In the genomic region with DNA sequence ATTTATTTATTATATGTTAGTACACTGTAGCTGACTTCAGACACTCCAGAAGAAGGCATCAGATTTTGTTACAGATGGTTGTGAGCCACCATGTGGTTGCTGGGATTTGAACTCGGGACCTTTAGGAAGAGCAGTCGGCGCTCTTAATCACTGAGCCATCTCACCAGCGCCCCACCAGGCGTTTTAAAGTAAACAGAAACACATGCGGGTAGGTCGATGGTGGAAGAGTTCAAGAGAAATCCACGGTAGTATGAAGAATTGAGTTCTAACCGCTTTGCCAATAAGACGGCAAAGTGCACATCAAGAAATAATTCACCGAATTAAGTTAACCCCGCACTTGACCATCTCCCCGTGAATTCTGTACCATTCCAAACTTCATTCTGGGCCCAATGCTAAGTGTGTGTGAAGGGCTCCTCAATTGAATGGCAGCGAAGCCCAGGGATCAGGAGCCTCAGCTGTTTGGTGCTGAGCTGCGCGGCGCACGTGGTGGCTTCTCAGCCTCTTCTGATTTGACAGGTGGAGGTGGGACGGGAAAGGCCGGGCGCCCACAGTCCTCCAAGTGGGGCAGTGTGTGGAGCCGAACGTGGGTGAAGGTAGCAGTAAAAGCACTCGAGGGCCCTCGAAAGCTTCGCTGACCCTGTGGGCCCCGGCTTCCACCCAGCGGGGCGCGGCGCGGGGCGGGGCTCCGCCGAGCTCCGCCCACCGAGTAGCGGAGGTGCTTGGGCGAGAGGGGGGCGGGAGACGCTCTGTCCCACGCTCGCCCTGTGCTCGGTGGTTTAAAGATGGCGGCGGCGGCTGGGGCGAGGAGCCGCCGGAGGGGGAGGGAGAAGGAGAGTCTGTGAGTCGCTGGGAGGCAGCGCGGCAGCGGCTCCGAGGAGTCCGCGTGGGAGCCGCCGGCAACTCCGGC, we compare ENCODE assay signal across 8 mouse cellular contexts. TPM values are rescaled to one million over a fixed set of nuclear protein-coding genes. Genes with fewer than 3 reads are reported as not detected.
DNase-seq lines count a peak whose midpoint lies in the region; ATAC-seq lines count a peak whose summit lies in the region.

A gene (plus strand): TSS at position 763 of the 907 bp plus-strand sequence.

- DNase-seq in c-Kit-negative CD71-positive TER-119-positive erythroid progenitor cells, embryonic 14.5 days (ENCODE audit: low read depth, low spot score), result peak; percentile 72
- peak; percentile 84 for DNase-seq in forebrain, embryonic 10.5 days (ENCODE audit: extremely low spot score, low spot score)
- DNase-seq in kidney, postnatal 36 days, result peak; percentile 89 to 95
- peak; percentile 74 for DNase-seq in telencephalon, adult 2 months (ENCODE audit: low read depth, low spot score)

- H3K9me3 ChIP-seq in forebrain, embryonic 10.5 days, result no peaks in the 10 kb centered on the region
- H3K9me3 ChIP-seq in heart, embryonic 15.5 days (replicated peaks), result no peaks in the 10 kb centered on the region
- H3K9me3 ChIP-seq in liver, embryonic 15.5 days (replicated peaks), result no peaks in the 10 kb centered on the region
- no peaks in the 10 kb centered on the region for H3K9me3 ChIP-seq in neural tube, embryonic 12.5 days

- H3K4me1 ChIP-seq in forebrain, embryonic 10.5 days, result peaks cover 20% of the 10 kb centered on the region
- peaks cover 14% of the 10 kb centered on the region for H3K4me1 ChIP-seq in heart, embryonic 15.5 days (replicated peaks)
- peaks cover 23% of the 10 kb centered on the region for H3K4me1 ChIP-seq in liver, embryonic 15.5 days (replicated peaks)
- H3K4me1 ChIP-seq in neural tube, embryonic 12.5 days, result 0 out of 2 replicates have a peak, but pooled peaks cover 11% of the 10 kb centered on the region

- H3K4me2 ChIP-seq in heart, embryonic 15.5 days, result peak within 1 kb of the TSS; percentile 87
- peak within 1 kb of the TSS; percentile 90 for H3K4me2 ChIP-seq in liver, embryonic 15.5 days
- H3K4me2 ChIP-seq in neural tube, embryonic 12.5 days (replicated peaks), result peak within 1 kb of the TSS; percentile 64

- WGBS in forebrain, embryonic 10.5 days, result 10% methylated on average over 60 of the region's 60 CpGs
- 10% methylated on average over 59 of the region's 60 CpGs for WGBS in heart, embryonic 15.5 days
- WGBS in liver, embryonic 15.5 days (ENCODE audit: insufficient replicate concordance), result 8% methylated on average over 60 of the region's 60 CpGs
- 11% methylated on average over 60 of the region's 60 CpGs for WGBS in neural tube, embryonic 12.5 days

- H3K27ac ChIP-seq in forebrain, embryonic 10.5 days, result peak within 1 kb of the TSS; percentile 100
- H3K27ac ChIP-seq in heart, embryonic 15.5 days, result peak within 1 kb of the TSS; percentile 88
- H3K27ac ChIP-seq in liver, embryonic 15.5 days (replicated peaks), result peak within 1 kb of the TSS; percentile 81
- peak within 1 kb of the TSS; percentile 94 for H3K27ac ChIP-seq in neural tube, embryonic 12.5 days

- ATAC-seq in CD4-positive, CD25-positive, alpha-beta regulatory T cell, adult 4 months, result peak; percentile 95
- peak; percentile 97 for ATAC-seq in heart, embryonic 15.5 days (replicated peaks; ENCODE audit: insufficient number of reproducible peaks, insufficient read depth, low FRiP score, low read depth)
- peak; percentile 94 for ATAC-seq in liver, embryonic 15.5 days (ENCODE audit: insufficient read depth)
- ATAC-seq in neural tube, embryonic 12.5 days (ENCODE audit: low FRiP score, low read depth), result peak; percentile 97

- peak within 1 kb of the TSS; percentile 94 for H3K9ac ChIP-seq in heart, embryonic 15.5 days
- peak within 1 kb of the TSS; percentile 95 for H3K9ac ChIP-seq in liver, embryonic 15.5 days
- H3K9ac ChIP-seq in neural tube, embryonic 12.5 days, result peak within 1 kb of the TSS; percentile 95

- H3K27me3 ChIP-seq in forebrain, embryonic 10.5 days (ENCODE audit: poor library complexity, severe bottlenecking), result no peaks in the 10 kb centered on the region; the same call in 1 of the 2 replicates
- H3K27me3 ChIP-seq in heart, embryonic 15.5 days, result no peaks in the 10 kb centered on the region
- H3K27me3 ChIP-seq in liver, embryonic 15.5 days, result 0 out of 2 replicates have a peak, but pooled peaks cover 3% of the 10 kb centered on the region
- no peaks in the 10 kb centered on the region for H3K27me3 ChIP-seq in neural tube, embryonic 12.5 days (replicated peaks)

- no peaks in the 10 kb centered on the region for H3K36me3 ChIP-seq in forebrain, embryonic 10.5 days (replicated peaks)
- no peaks in the 10 kb centered on the region for H3K36me3 ChIP-seq in heart, embryonic 15.5 days
- H3K36me3 ChIP-seq in liver, embryonic 15.5 days (replicated peaks), result no peaks in the 10 kb centered on the region
- H3K36me3 ChIP-seq in neural tube, embryonic 12.5 days, result no peaks in the 10 kb centered on the region

- H3K4me3 ChIP-seq in forebrain, embryonic 10.5 days, result peak within 1 kb of the TSS; percentile 98
- peak within 1 kb of the TSS; percentile 78 for H3K4me3 ChIP-seq in heart, embryonic 15.5 days
- H3K4me3 ChIP-seq in liver, embryonic 15.5 days (replicated peaks), result peak within 1 kb of the TSS; percentile 99
- peak within 1 kb of the TSS; percentile 97 for H3K4me3 ChIP-seq in neural tube, embryonic 12.5 days

RNA-seq across cellular contexts. Expression of the gene that starts here (rescaled TPM):
- 1 to 10 TPM; 4.6 to 4.9 TPM for polyA plus RNA-seq in CD4-positive, CD25-positive, alpha-beta regulatory T cell, adult 4 months (2017; shearing (Covaris generic))
- 4.8 and 5.0 TPM in 2 replicates for polyA plus RNA-seq in forebrain, embryonic 10.5 days (2016; fragmentation: Nextera tagmentation; extraction: Ambion mirVana)
- 2.4 and 2.8 TPM in 2 replicates for polyA plus RNA-seq in heart, embryonic 15.5 days (2015; fragmentation: Nextera tagmentation; extraction: Ambion mirVana)
- polyA plus RNA-seq in liver, embryonic 15.5 days (2015; fragmentation: Nextera tagmentation; extraction: Ambion mirVana), result 0.90 and 0.94 TPM in 2 replicates
- polyA plus RNA-seq in neural tube, embryonic 12.5 days (2016; fragmentation: Nextera tagmentation; extraction: Ambion mirVana), result 6.3 and 6.5 TPM in 2 replicates

Comparison
In these comparisons a context has a peak if more than half of its experiments do, and no peak if none do; other contexts are left out.
1. Peak in every context shown above with its lines: DNase-seq, ATAC-seq, H3K4me3 ChIP-seq and H3K27ac ChIP-seq.
2. Peak in ATAC-seq, H3K4me3 ChIP-seq, H3K27ac ChIP-seq, H3K9ac ChIP-seq and H3K4me2 ChIP-seq in liver, embryonic 15.5 days; RNA of the gene not detected or under 1 TPM.